Comparison of ENCODE assay signal across 8 mouse cellular contexts in genomic region chr19:5692086-5692912, GRCm38 (mm10). TPM values are rescaled to one million over a fixed set of nuclear protein-coding genes. Genes with fewer than 3 reads are reported as not detected.
A peak's percentile ranks its signal among the peaks of the same experiment; 100 is the strongest.
DNase-seq lines count a peak whose midpoint lies in the region; ATAC-seq lines count a peak whose summit lies in the region.

No protein-coding gene starts in this region.

- peak overlapping the region; percentile 100 for H3K4me2 ChIP-seq in embryonic facial prominence, embryonic 13.5 days

- H3K4me3 ChIP-seq in embryonic facial prominence, embryonic 13.5 days, result peak overlapping the region; percentile 97
- peak overlapping the region; percentile 82 for H3K4me3 ChIP-seq in limb, embryonic 10.5 days
- H3K4me3 ChIP-seq in midbrain, embryonic 10.5 days, result peak overlapping the region; percentile 90

- peaks cover 62% of the 10 kb centered on the region for H3K36me3 ChIP-seq in embryonic facial prominence, embryonic 13.5 days
- H3K36me3 ChIP-seq in limb, embryonic 10.5 days, result peaks cover 78% of the 10 kb centered on the region
- H3K36me3 ChIP-seq in midbrain, embryonic 10.5 days, result peaks cover 64% of the 10 kb centered on the region

- peak overlapping the region; percentile 94 for H3K9ac ChIP-seq in embryonic facial prominence, embryonic 13.5 days

- H3K27ac ChIP-seq in embryonic facial prominence, embryonic 13.5 days, result peak overlapping the region; percentile 69
- H3K27ac ChIP-seq in limb, embryonic 10.5 days, result peak overlapping the region; percentile 75
- peak overlapping the region; percentile 59 for H3K27ac ChIP-seq in midbrain, embryonic 10.5 days (replicated peaks)

- no peaks in the 10 kb centered on the region for H3K9me3 ChIP-seq in embryonic facial prominence, embryonic 13.5 days
- no peaks in the 10 kb centered on the region for H3K9me3 ChIP-seq in limb, embryonic 10.5 days (replicated peaks)
- no peaks in the 10 kb centered on the region for H3K9me3 ChIP-seq in midbrain, embryonic 10.5 days (replicated peaks)

- no peaks in the 10 kb centered on the region for H3K27me3 ChIP-seq in embryonic facial prominence, embryonic 13.5 days
- H3K27me3 ChIP-seq in limb, embryonic 10.5 days (ENCODE audit: low read depth, poor library complexity, severe bottlenecking), result peaks cover 14% of the 10 kb centered on the region
- peaks cover 20% of the 10 kb centered on the region for H3K27me3 ChIP-seq in midbrain, embryonic 10.5 days (ENCODE audit: low read depth, poor library complexity, severe bottlenecking)

- intact Hi-C loops in heart, postnatal 25 days (cut with DNase I), result loop anchor here (2.0 kb wide), 2 partner anchors 19 to 53 kb away; no protein-coding TSS in a partner anchor

- 37% methylated on average over 10 of the region's 10 CpGs for WGBS in embryonic facial prominence, embryonic 13.5 days
- WGBS in limb, embryonic 10.5 days, result 85% methylated on average over 10 of the region's 10 CpGs
- 72% methylated on average over 10 of the region's 10 CpGs for WGBS in midbrain, embryonic 10.5 days

- ATAC-seq in embryonic facial prominence, embryonic 13.5 days (ENCODE audit: insufficient number of reproducible peaks, insufficient read depth, low FRiP score, low TSS enrichment, low read depth), result no peak
- no peak for ATAC-seq in frontal cortex, adult (ENCODE audit: low TSS enrichment)

- DNase-seq in adrenal gland, postnatal 14 days, result peak; percentile 73
- peak; percentile 78 for DNase-seq in heart, postnatal 25 days (ENCODE audit: low spot score)
- DNase-seq in limb, embryonic 10.5 days (ENCODE audit: low spot score), result no peak
- DNase-seq in midbrain, embryonic 10.5 days (ENCODE audit: low spot score), result no peak
- no peak for DNase-seq in testis, postnatal 14 days (ENCODE audit: low spot score)
- no peak for DNase-seq in frontal cortex, adult 2 months (ENCODE audit: extremely low spot score in 1 of 2, low spot score in 1 of 2)

- H3K4me1 ChIP-seq in embryonic facial prominence, embryonic 13.5 days, result peaks cover 57% of the 10 kb centered on the region
- H3K4me1 ChIP-seq in limb, embryonic 10.5 days, result peaks cover 72% of the 10 kb centered on the region
- H3K4me1 ChIP-seq in midbrain, embryonic 10.5 days, result peaks cover 69% of the 10 kb centered on the region

RNA-seq across cellular contexts. Expression of gene Pcnx3, which starts 3.6 kb away (rescaled TPM):
- 75.1 and 78.4 TPM in 2 replicates for total RNA-seq in adrenal gland, postnatal 14 days (2021)
- polyA plus RNA-seq in embryonic facial prominence, embryonic 13.5 days (2015; fragmentation: Nextera tagmentation; extraction: Ambion mirVana), result 25.6 and 26.5 TPM in 2 replicates
- total RNA-seq in heart, postnatal 25 days (2021), result 10 to 100 TPM; 17.8 to 18.0 TPM
- polyA plus RNA-seq in limb, embryonic 10.5 days (2016; fragmentation: Nextera tagmentation; extraction: Ambion mirVana), result 31.6 and 34.3 TPM in 2 replicates
- polyA plus RNA-seq in midbrain, embryonic 10.5 days (2016; fragmentation: Nextera tagmentation; extraction: Ambion mirVana), result 22.8 and 25.6 TPM in 2 replicates
- polyA plus RNA-seq in frontal cortex, adult 2 months (2012; rRNA removed), result 68.4 and 72.5 TPM in 2 replicates

RNA-seq across cellular contexts. Expression of gene Map3k11, which starts 3.8 kb away (rescaled TPM):
- 50.4 and 51.2 TPM in 2 replicates for total RNA-seq in adrenal gland, postnatal 14 days (2021)
- polyA plus RNA-seq in embryonic facial prominence, embryonic 13.5 days (2015; fragmentation: Nextera tagmentation; extraction: Ambion mirVana), result 19.2 and 20.5 TPM in 2 replicates
- total RNA-seq in heart, postnatal 25 days (2021), result 10 to 100 TPM; 24.0 to 30.4 TPM
- 35.3 and 42.2 TPM in 2 replicates for polyA plus RNA-seq in limb, embryonic 10.5 days (2016; fragmentation: Nextera tagmentation; extraction: Ambion mirVana)
- 28.7 and 29.9 TPM in 2 replicates for polyA plus RNA-seq in midbrain, embryonic 10.5 days (2016; fragmentation: Nextera tagmentation; extraction: Ambion mirVana)
- polyA plus RNA-seq in frontal cortex, adult 2 months (2012; rRNA removed), result 18.9 and 20.4 TPM in 2 replicates

RNA-seq across cellular contexts. Expression of gene Kcnk7, which starts 11.9 kb away (rescaled TPM):
- total RNA-seq in adrenal gland, postnatal 14 days (2021), result not detected in 2 replicates
- polyA plus RNA-seq in embryonic facial prominence, embryonic 13.5 days (2015; fragmentation: Nextera tagmentation; extraction: Ambion mirVana), result 0.52 and 0.59 TPM in 2 replicates
- total RNA-seq in heart, postnatal 25 days (2021), result not detected
- polyA plus RNA-seq in limb, embryonic 10.5 days (2016; fragmentation: Nextera tagmentation; extraction: Ambion mirVana), result not detected in 2 replicates
- 0.20 TPM in 1 of 2 replicates, not detected in the other for polyA plus RNA-seq in midbrain, embryonic 10.5 days (2016; fragmentation: Nextera tagmentation; extraction: Ambion mirVana)
- polyA plus RNA-seq in frontal cortex, adult 2 months (2012; rRNA removed), result 0.22 and 0.27 TPM in 2 replicates

RNA-seq across cellular contexts. Expression of gene Sipa1, which starts 28.8 kb away (rescaled TPM):
- total RNA-seq in adrenal gland, postnatal 14 days (2021), result 56.4 and 64.0 TPM in 2 replicates
- 24.1 and 24.6 TPM in 2 replicates for polyA plus RNA-seq in embryonic facial prominence, embryonic 13.5 days (2015; fragmentation: Nextera tagmentation; extraction: Ambion mirVana)
- 10 to 100 TPM; 23.3 to 31.3 TPM for total RNA-seq in heart, postnatal 25 days (2021)
- 35.9 and 38.6 TPM in 2 replicates for polyA plus RNA-seq in limb, embryonic 10.5 days (2016; fragmentation: Nextera tagmentation; extraction: Ambion mirVana)
- 22.3 and 22.9 TPM in 2 replicates for polyA plus RNA-seq in midbrain, embryonic 10.5 days (2016; fragmentation: Nextera tagmentation; extraction: Ambion mirVana)
- 18.0 and 24.0 TPM in 2 replicates for polyA plus RNA-seq in frontal cortex, adult 2 months (2012; rRNA removed)

RNA-seq across cellular contexts. Expression of gene Ehbp1l1, which starts 33.8 kb away (rescaled TPM):
- 29.1 and 29.3 TPM in 2 replicates for total RNA-seq in adrenal gland, postnatal 14 days (2021)
- polyA plus RNA-seq in embryonic facial prominence, embryonic 13.5 days (2015; fragmentation: Nextera tagmentation; extraction: Ambion mirVana), result 9.9 and 14.0 TPM in 2 replicates
- 100 to 1,000 TPM; 140 to 149 TPM for total RNA-seq in heart, postnatal 25 days (2021)
- 8.4 and 9.2 TPM in 2 replicates for polyA plus RNA-seq in limb, embryonic 10.5 days (2016; fragmentation: Nextera tagmentation; extraction: Ambion mirVana)
- 9.3 and 9.5 TPM in 2 replicates for polyA plus RNA-seq in midbrain, embryonic 10.5 days (2016; fragmentation: Nextera tagmentation; extraction: Ambion mirVana)
- polyA plus RNA-seq in frontal cortex, adult 2 months (2012; rRNA removed), result 16.8 and 18.8 TPM in 2 replicates

Comparison
In these comparisons a context has a peak if more than half of its experiments do, and no peak if none do; other contexts are left out.
1. DNase-seq: peak in adrenal gland, postnatal 14 days (single experiment) and heart, postnatal 25 days (single experiment); none in limb, embryonic 10.5 days (single experiment), midbrain, embryonic 10.5 days (single experiment), testis, postnatal 14 days (single experiment) and frontal cortex, adult 2 months (0 of 2).
2. Peak in every context shown above with its lines, with median percentiles within 50 percentile points of each other: H3K27ac ChIP-seq and H3K4me3 ChIP-seq.